Mouse (Mus musculus) heart, postnatal 0 days (tissue): ENCODE results near the gene Nlrx1. TPM values are rescaled to one million over a fixed set of nuclear protein-coding genes. Genes with fewer than 3 reads are reported as not detected.
A peak's percentile ranks its signal among the peaks of the same experiment; 100 is the strongest.

Experiments used
- ATAC-seq: fragments of 200-750 bp; cut with Nextera tagmentation; 2 replicates; pipeline ENCODE4 v1.8.0; 2017; ENCODE audit warnings: low read depth, moderate number of reproducible peaks, moderate library complexity; ENCODE audit not compliant: insufficient read depth
- DNase-seq: peaks from one replicate; pipeline ENCODE4 v3.0.0-alpha.2; 2016; ENCODE audit warnings: low spot score
- H3K27ac ChIP-seq: fragments of 300-500 bp; sonication (generic); 2 replicates; pipeline ENCODE4 v1.5.1; 2014; ENCODE audit warnings: low read depth, mild to moderate bottlenecking
- H3K27me3 ChIP-seq: fragments of 300-500 bp; sonication (generic); 2 replicates; pipeline ENCODE4 v1.6.1; 2014; ENCODE audit warnings: low read length, mixed read lengths; ENCODE audit not compliant: control insufficient read depth, insufficient read depth
- H3K36me3 ChIP-seq: fragments of 300-500 bp; sonication (generic); replicated peaks from 2 replicates; pipeline ENCODE4 v1.6.1; 2014; ENCODE audit warnings: low read length, mixed read lengths; ENCODE audit not compliant: control insufficient read depth, insufficient read depth
- H3K4me1 ChIP-seq: fragments of 300-500 bp; sonication (generic); 2 replicates; pipeline ENCODE4 v1.6.1; 2014; ENCODE audit warnings: antibody characterized with exemption; ENCODE audit not compliant: control insufficient read depth, insufficient read depth
- H3K4me2 ChIP-seq: fragments of 300-500 bp; sonication (generic); 2 replicates; pipeline ENCODE4 v1.6.1; 2014; ENCODE audit warnings: low read depth, mild to moderate bottlenecking, low read length, moderate library complexity
- H3K4me3 ChIP-seq: fragments of 300-500 bp; sonication (generic); 2 replicates; pipeline ENCODE4 v1.5.1; 2014; ENCODE audit warnings: low read depth, low read length
- H3K9ac ChIP-seq: fragments of 300-500 bp; sonication (generic); replicated peaks from 2 replicates; pipeline ENCODE4 v1.6.1; 2014; ENCODE audit warnings: low read depth, low read length, mixed read lengths
- H3K9me3 ChIP-seq: fragments of 300-500 bp; sonication (generic); replicated peaks from 2 replicates; pipeline ENCODE4 v1.6.1; 2016; ENCODE audit warnings: low read length; ENCODE audit not compliant: control insufficient read depth
- CTCF ChIP-seq: IDR thresholded peaks from 2 replicates; pipeline ENCODE4 v1.5.1; 2016; ENCODE audit warnings: antibody characterized with exemption, control low read depth, low read depth
- EP300 ChIP-seq: IDR thresholded peaks from 2 replicates; pipeline ENCODE4 v1.6.1; 2016; ENCODE audit warnings: antibody characterized with exemption, low read depth
- WGBS: fragments of 180-500 bp; shearing (Covaris S2); extraction: QIAGEN DNeasy Blood & Tissue Kit; methylation state at CpG from one replicate; pipeline ENCODE4 v1.1.7; 2014; 5-methylcytosine and 5-hydroxymethylcytosine counted together
- polyA plus RNA-seq: library from polyadenylated mRNA; unstranded; fragments of >200 nt; fragmentation: Nextera tagmentation; extraction: Ambion mirVana; gene quantifications from 2 replicates; pipeline ENCODE4 v1.2.1, GENCODE M21; 2015
- total RNA-seq: library from RNA; depleted of rRNA; stranded (reverse); fragments of >200 nt; gene quantifications from 2 replicates; pipeline ENCODE4 v1.2.3, GENCODE M21; 2014; ENCODE audit warnings: low replicate concordance

The Nlrx1 gene
- total and polyA plus RNA-seq, 2 experiments from 2014 or later: 10.2 to 15.4 TPM

DNA sequence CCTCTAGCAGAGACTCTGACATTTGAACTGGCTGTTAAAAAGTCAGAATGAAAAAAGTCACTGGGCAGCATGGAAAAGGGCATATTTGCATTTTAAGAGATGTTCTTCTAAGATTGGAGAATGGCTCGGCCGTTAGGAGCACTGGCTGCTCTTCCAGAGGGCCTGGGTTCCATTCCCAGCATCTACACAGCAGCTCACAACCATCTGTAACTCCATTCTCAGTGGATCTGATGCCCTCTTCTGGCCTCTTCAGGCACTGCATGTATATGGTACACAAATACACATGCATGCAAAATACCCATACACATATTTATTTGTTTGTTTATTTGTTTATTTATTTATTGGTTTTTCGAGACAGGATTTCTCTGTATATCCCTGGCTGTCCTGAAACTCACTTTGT, 678 bp upstream of the Nlrx1 start:
- no peak for TF ChIP-seq EP300
- TF ChIP-seq CTCF: peak; percentile 43
- H3K27ac ChIP-seq: no peak overlapping the region
- H3K4me2 ChIP-seq: no peak overlapping the region
- 0 out of 2 replicates have a peak, but pooled peaks cover 5% of the 10 kb centered on the region for H3K4me1 ChIP-seq
- WGBS: 75% methylated on average over 3 of the region's 3 CpGs
- no peaks in the 10 kb centered on the region for H3K9me3 ChIP-seq
- H3K4me3 ChIP-seq: no peak overlapping the region
- H3K9ac ChIP-seq: no peak overlapping the region
- ATAC-seq: no peak
- DNase-seq: no peak
- no peaks in the 10 kb centered on the region for H3K27me3 ChIP-seq
- H3K36me3 ChIP-seq: 0 out of 2 replicates have a peak, but pooled peaks cover 5% of the 10 kb centered on the region

DNA sequence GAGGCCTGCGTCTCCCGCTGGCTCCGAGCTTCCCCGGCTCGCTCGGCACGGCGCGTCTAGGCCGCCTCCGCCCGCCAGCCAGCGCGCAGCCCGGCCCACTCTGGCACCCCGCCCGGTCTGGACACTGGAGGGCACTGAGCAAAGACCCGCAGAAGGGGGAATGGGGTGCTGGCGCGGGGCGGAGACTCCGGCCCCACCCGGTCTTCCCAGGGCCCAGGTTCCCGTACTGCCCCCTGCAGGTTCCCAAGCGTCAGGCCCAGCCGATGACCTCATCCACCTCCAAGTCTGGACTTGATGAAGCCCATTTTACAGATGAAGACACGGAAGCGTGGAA, 405 bp downstream of the Nlrx1 start:
- H3K9ac ChIP-seq: peak overlapping the region; percentile 85
- TF ChIP-seq CTCF: peak; percentile 60
- no peak for TF ChIP-seq EP300
- peak overlapping the region; percentile 82 for H3K27ac ChIP-seq
- DNase-seq (peak; percentile 78), ATAC-seq (peak; percentile 92)
- peaks cover 14% of the 10 kb centered on the region for H3K36me3 ChIP-seq
- 5% methylated on average over 28 of the region's 28 CpGs for WGBS
- H3K4me2 ChIP-seq: peak overlapping the region; percentile 82
- H3K9me3 ChIP-seq: no peaks in the 10 kb centered on the region
- H3K4me1 ChIP-seq: 0 out of 2 replicates have a peak, but pooled peaks cover 5% of the 10 kb centered on the region
- H3K4me3 ChIP-seq: peak overlapping the region; percentile 61
- no peaks in the 10 kb centered on the region for H3K27me3 ChIP-seq

DNA sequence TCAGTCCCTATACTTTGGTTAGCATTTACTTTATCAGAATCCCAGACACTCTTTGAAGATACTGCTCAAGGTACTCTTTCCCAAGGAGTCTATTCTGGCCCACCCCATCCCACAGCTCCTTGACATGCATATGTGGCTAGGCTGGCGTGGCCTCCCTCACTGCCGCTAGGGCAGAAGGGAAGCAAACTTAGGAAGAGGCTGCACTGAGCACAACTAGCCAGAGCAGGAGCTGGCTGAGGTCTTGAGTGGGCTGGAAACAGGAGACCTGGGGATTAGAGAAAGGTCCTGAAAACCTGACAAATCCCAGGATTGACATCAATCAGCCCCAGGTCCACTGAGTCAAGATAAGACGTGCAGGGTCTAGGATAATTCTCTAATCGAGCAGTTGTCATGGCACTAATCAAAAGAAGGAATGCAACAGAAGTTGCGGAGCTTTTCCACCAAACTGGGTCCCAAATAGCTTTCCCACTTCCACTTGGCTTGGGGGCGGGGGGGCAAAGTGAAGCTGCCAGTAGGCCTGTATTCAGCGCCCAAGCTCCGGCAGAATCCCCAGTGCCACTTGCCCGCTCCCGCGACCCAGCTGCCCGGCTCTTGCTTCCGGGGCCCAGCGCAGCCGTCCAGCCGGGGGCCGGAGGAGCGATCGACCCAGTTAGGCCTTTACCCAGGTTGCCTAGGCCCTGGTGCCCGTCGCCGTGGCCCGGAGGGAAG, 926 bp downstream of the Nlrx1 start:
- peak overlapping the region; percentile 61 for H3K4me3 ChIP-seq
- WGBS: 6% methylated on average over 23 of the region's 23 CpGs
- H3K27ac ChIP-seq: peak overlapping the region; percentile 82
- H3K27me3 ChIP-seq: no peaks in the 10 kb centered on the region
- H3K9me3 ChIP-seq: no peaks in the 10 kb centered on the region
- peak overlapping the region; percentile 85 for H3K9ac ChIP-seq
- 0 out of 2 replicates have a peak, but pooled peaks cover 5% of the 10 kb centered on the region for H3K4me1 ChIP-seq
- TF ChIP-seq EP300: no peak
- TF ChIP-seq CTCF: peak; percentile 25; the same call in 1 of the 2 replicates
- ATAC-seq (peak; percentile 49), DNase-seq (peak; percentile 40)
- H3K4me2 ChIP-seq: peak overlapping the region; percentile 82
- peaks cover 14% of the 10 kb centered on the region for H3K36me3 ChIP-seq

DNA sequence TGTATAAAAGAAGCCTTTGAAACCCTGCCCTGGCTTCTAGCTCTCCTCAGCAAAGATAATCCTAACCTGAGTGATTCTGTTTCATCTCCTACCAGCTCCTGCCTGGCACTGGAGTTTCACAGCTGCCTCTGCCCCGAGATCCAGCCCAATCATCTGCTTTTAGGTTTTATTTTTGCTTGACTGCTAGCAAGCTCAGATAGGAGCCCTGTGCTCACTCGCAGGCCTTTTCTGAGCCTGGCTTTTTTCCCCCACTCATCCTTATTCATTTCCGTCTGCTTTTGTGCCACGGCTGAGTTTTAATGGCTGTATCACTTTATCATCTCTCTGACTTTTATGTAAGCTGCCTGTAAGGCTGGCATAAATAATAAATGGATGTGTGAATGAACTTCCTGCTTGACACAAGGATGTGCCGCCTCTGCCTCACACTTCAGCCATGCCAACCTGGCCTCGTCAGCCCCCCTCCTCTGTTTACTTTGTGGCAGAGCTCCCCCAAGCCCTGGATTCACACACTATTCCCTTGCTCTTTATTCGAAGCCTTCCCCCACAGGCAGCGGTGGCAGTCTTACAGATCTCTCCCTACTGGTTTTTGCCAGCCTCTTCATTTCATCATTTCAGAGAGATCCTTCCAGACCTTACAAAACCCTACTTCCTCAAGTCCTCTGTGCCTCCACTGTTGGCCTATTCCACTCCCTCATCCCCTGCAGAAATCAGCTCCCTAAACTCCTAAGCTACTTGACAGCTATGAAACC, 1.7 kb downstream of the Nlrx1 start:
- DNase-seq: no peak
- ATAC-seq: no peak
- Histone ChIP-seq H3K4me2 (peak overlapping the region; percentile 82; the same call in 1 of the 2 replicates), H3K4me1 (0 out of 2 replicates have a peak, but pooled peaks cover 5% of the 10 kb centered on the region), H3K36me3 (peaks cover 14% of the 10 kb centered on the region), H3K27me3 (no peaks in the 10 kb centered on the region), H3K4me3 (0 out of 2 replicates have a peak overlapping the region, but pooled peaks have one; percentile 61), H3K9me3 (no peaks in the 10 kb centered on the region), H3K27ac (no peak overlapping the region), H3K9ac (no peak overlapping the region)
- WGBS: 71% methylated on average over 8 of the region's 8 CpGs
- TF ChIP-seq EP300: no peak
- no peak for TF ChIP-seq CTCF

DNA sequence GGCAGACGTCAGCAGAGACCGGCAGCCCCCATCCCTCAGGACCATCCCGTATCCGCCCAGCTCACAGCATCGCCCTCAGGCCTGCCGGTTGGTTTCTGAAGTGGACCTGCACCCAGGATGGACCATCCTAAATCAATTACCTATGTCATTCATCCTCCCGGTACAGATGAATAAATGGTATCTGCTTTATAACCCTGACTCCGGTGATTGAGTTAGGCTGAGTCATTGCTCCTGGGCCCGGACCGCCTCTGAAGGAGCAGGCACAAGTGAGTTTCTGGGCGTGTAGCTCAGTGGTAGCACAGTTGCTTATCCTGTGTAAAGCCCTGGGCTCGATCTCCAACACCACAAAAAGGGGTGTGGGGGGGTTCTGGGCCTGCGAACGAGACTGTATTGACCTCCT, 7.0 kb downstream of the Nlrx1 start:
- no peaks in the 10 kb centered on the region for H3K9me3 ChIP-seq
- H3K36me3 ChIP-seq: peaks cover 14% of the 10 kb centered on the region
- DNase-seq: no peak

More for the DNA sequence above, 7.0 kb downstream of the Nlrx1 start:
- no peak overlapping the region for H3K4me3 ChIP-seq
- H3K27ac ChIP-seq: no peak overlapping the region
- 82% methylated on average over 14 of the region's 14 CpGs for WGBS
- no peak overlapping the region for H3K9ac ChIP-seq
- H3K4me2 ChIP-seq: no peak overlapping the region
- TF ChIP-seq CTCF: no peak
- no peak for TF ChIP-seq EP300
- H3K27me3 ChIP-seq: no peaks in the 10 kb centered on the region
- no peaks in the 10 kb centered on the region for H3K4me1 ChIP-seq
- no peak for ATAC-seq
